Comparison of ENCODE assay signal across 8 mouse cellular contexts in the genomic region with DNA sequence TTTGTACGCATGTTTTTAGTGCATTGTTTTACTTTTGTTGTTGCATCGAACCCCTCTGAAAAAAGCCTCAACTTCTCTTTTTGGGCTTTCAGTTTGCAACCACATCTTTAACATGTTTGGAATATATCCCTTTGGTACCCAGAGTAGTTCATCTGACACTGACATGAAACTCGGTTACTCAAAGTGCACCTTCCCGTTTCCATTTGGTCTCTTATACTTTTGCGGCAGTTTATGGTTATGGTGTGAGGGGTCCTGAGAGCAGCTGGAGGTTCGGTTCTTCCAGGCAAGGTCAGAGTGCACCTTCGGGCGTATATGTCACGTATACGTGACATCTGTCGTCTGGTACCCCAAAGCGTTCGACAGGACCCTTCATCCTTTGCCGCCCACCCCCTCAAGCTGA. TPM values are rescaled to one million over a fixed set of nuclear protein-coding genes. Genes with fewer than 3 reads are reported as not detected.
DNase-seq lines count a peak whose midpoint lies in the region; ATAC-seq and TF ChIP-seq lines count a peak whose summit lies in the region.

No protein-coding gene starts in this region.

- no peak for ATAC-seq in embryonic facial prominence, embryonic 13.5 days (ENCODE audit: insufficient number of reproducible peaks, insufficient read depth, low FRiP score, low TSS enrichment, low read depth)
- no peak for ATAC-seq in intestine, embryonic 16.5 days
- no peak for ATAC-seq in neural tube, embryonic 12.5 days (ENCODE audit: low FRiP score, low read depth)

- H3K4me2 ChIP-seq in embryonic facial prominence, embryonic 13.5 days: peak overlapping the region; percentile 98
- H3K4me2 ChIP-seq in intestine, embryonic 16.5 days (ENCODE audit: low read depth, low read length): peak overlapping the region; percentile 87
- peak overlapping the region; percentile 96 for H3K4me2 ChIP-seq in neural tube, embryonic 12.5 days (replicated peaks)

- no peak for DNase-seq in left cerebral cortex, adult 2 months (ENCODE audit: extremely low spot score in 1 of 2, low spot score in 2 of 2)
- DNase-seq in left cerebral cortex, postnatal 10 days (ENCODE audit: extremely low spot score in 1 of 2, low spot score in 2 of 2): no peak
- DNase-seq in adrenal gland, postnatal 10 days: no peak
- no peak for DNase-seq in thymus, adult 18-20 months
- no peak for DNase-seq in natural killer cell, adult 2 months (ENCODE audit: low spot score in 2 of 2)

- intact Hi-C loops in left cerebral cortex, adult 2 months (cut with DNase I): no loop called here
- intact Hi-C loops in left cerebral cortex, postnatal 10 days (cut with DNase I): no loop called here

- peaks cover 84% of the 10 kb centered on the region for H3K27me3 ChIP-seq in embryonic facial prominence, embryonic 13.5 days
- H3K27me3 ChIP-seq in intestine, embryonic 16.5 days (replicated peaks; ENCODE audit: control insufficient read depth, insufficient read depth, low read length): peaks cover 39% of the 10 kb centered on the region
- peaks cover 66% of the 10 kb centered on the region for H3K27me3 ChIP-seq in neural tube, embryonic 12.5 days (replicated peaks)

- no peaks in the 10 kb centered on the region for H3K36me3 ChIP-seq in embryonic facial prominence, embryonic 13.5 days
- H3K36me3 ChIP-seq in intestine, embryonic 16.5 days (ENCODE audit: control insufficient read depth, insufficient read depth, low read length): no peaks in the 10 kb centered on the region
- H3K36me3 ChIP-seq in neural tube, embryonic 12.5 days: no peaks in the 10 kb centered on the region

- peak overlapping the region; percentile 67 for H3K4me3 ChIP-seq in left cerebral cortex, adult 2 months
- peak overlapping the region; percentile 62 for H3K4me3 ChIP-seq in embryonic facial prominence, embryonic 13.5 days
- peak overlapping the region; percentile 74 for H3K4me3 ChIP-seq in intestine, embryonic 16.5 days (ENCODE audit: low read length)
- H3K4me3 ChIP-seq in neural tube, embryonic 12.5 days: peak overlapping the region; percentile 70

- no peaks in the 10 kb centered on the region for H3K9me3 ChIP-seq in embryonic facial prominence, embryonic 13.5 days
- H3K9me3 ChIP-seq in intestine, embryonic 16.5 days (ENCODE audit: control insufficient read depth, low read length): no peaks in the 10 kb centered on the region
- H3K9me3 ChIP-seq in neural tube, embryonic 12.5 days: no peaks in the 10 kb centered on the region

- 15% methylated on average over 14 of the region's 14 CpGs for WGBS in embryonic facial prominence, embryonic 13.5 days
- WGBS in intestine, embryonic 16.5 days: 17% methylated on average over 14 of the region's 14 CpGs
- 19% methylated on average over 14 of the region's 14 CpGs for WGBS in neural tube, embryonic 12.5 days

- H3K9ac ChIP-seq in embryonic facial prominence, embryonic 13.5 days: peak overlapping the region; percentile 68
- H3K9ac ChIP-seq in intestine, embryonic 16.5 days (ENCODE audit: low read depth, low read length): peak overlapping the region; percentile 83; the same call in 1 of the 2 replicates
- peak overlapping the region; percentile 76 for H3K9ac ChIP-seq in neural tube, embryonic 12.5 days

- peak overlapping the region; percentile 86 for H3K27ac ChIP-seq in left cerebral cortex, adult 2 months
- no peak overlapping the region for H3K27ac ChIP-seq in embryonic facial prominence, embryonic 13.5 days
- peak overlapping the region; percentile 80; the same call in 1 of the 2 replicates for H3K27ac ChIP-seq in intestine, embryonic 16.5 days (ENCODE audit: low read length)
- H3K27ac ChIP-seq in neural tube, embryonic 12.5 days: no peak overlapping the region

- TF ChIP-seq CTCF in left cerebral cortex, adult 2 months (IDR thresholded peaks at IDR 0.05): no peak

- peaks cover 13% of the 10 kb centered on the region for H3K4me1 ChIP-seq in embryonic facial prominence, embryonic 13.5 days
- peaks cover 5% of the 10 kb centered on the region for H3K4me1 ChIP-seq in intestine, embryonic 16.5 days (ENCODE audit: control insufficient read depth, insufficient read depth, low read length)
- peaks cover 13% of the 10 kb centered on the region for H3K4me1 ChIP-seq in neural tube, embryonic 12.5 days

RNA-seq across cellular contexts. Expression of gene Tmem8, which starts 0.3 kb away (rescaled TPM):
- total RNA-seq in left cerebral cortex, adult 2 months (2021): 10 to 100 TPM; 14.3 to 14.7 TPM
- 1 to 10 TPM; 9.0 to 9.9 TPM for total RNA-seq in left cerebral cortex, postnatal 10 days (2021)
- polyA plus RNA-seq in embryonic facial prominence, embryonic 13.5 days (2015; fragmentation: Nextera tagmentation; extraction: Ambion mirVana): 1.4 and 1.7 TPM in 2 replicates
- polyA plus RNA-seq in intestine, embryonic 16.5 days (2015; fragmentation: Nextera tagmentation; extraction: Ambion mirVana): 12.1 and 15.1 TPM in 2 replicates
- polyA plus RNA-seq in neural tube, embryonic 12.5 days (2016; fragmentation: Nextera tagmentation; extraction: Ambion mirVana): 2.3 and 2.4 TPM in 2 replicates
- 1 to 10 TPM; 4.2 to 4.9 TPM for total RNA-seq in adrenal gland, postnatal 10 days (2021)

RNA-seq across cellular contexts. Expression of gene Mrpl28, which starts 10.5 kb away (rescaled TPM):
- 10 to 100 TPM; 67.8 to 68.0 TPM for total RNA-seq in left cerebral cortex, adult 2 months (2021)
- 10 to 100 TPM; 78.1 to 82.1 TPM for total RNA-seq in left cerebral cortex, postnatal 10 days (2021)
- polyA plus RNA-seq in embryonic facial prominence, embryonic 13.5 days (2015; fragmentation: Nextera tagmentation; extraction: Ambion mirVana): 180 and 209 TPM in 2 replicates
- 242 and 260 TPM in 2 replicates for polyA plus RNA-seq in intestine, embryonic 16.5 days (2015; fragmentation: Nextera tagmentation; extraction: Ambion mirVana)
- polyA plus RNA-seq in neural tube, embryonic 12.5 days (2016; fragmentation: Nextera tagmentation; extraction: Ambion mirVana): 190 and 200 TPM in 2 replicates
- total RNA-seq in adrenal gland, postnatal 10 days (2021): 100 to 1,000 TPM; 100 to 101 TPM

RNA-seq across cellular contexts. Expression of gene Nme4, which starts 17.3 kb away (rescaled TPM):
- total RNA-seq in left cerebral cortex, adult 2 months (2021): 1 to 10 TPM; 3.6 to 4.2 TPM
- 1 to 10 TPM; 3.0 to 3.9 TPM for total RNA-seq in left cerebral cortex, postnatal 10 days (2021)
- polyA plus RNA-seq in embryonic facial prominence, embryonic 13.5 days (2015; fragmentation: Nextera tagmentation; extraction: Ambion mirVana): 138 and 142 TPM in 2 replicates
- 92.1 and 97.1 TPM in 2 replicates for polyA plus RNA-seq in intestine, embryonic 16.5 days (2015; fragmentation: Nextera tagmentation; extraction: Ambion mirVana)
- polyA plus RNA-seq in neural tube, embryonic 12.5 days (2016; fragmentation: Nextera tagmentation; extraction: Ambion mirVana): 50.8 and 54.4 TPM in 2 replicates
- 1 to 10 TPM; 4.5 to 6.5 TPM for total RNA-seq in adrenal gland, postnatal 10 days (2021)

RNA-seq across cellular contexts. Expression of gene Decr2, which starts 22.6 kb away (rescaled TPM):
- 10 to 100 TPM; 28.5 to 31.5 TPM for total RNA-seq in left cerebral cortex, adult 2 months (2021)
- 10 to 100 TPM; 25.2 to 27.2 TPM for total RNA-seq in left cerebral cortex, postnatal 10 days (2021)
- 42.9 and 44.9 TPM in 2 replicates for polyA plus RNA-seq in embryonic facial prominence, embryonic 13.5 days (2015; fragmentation: Nextera tagmentation; extraction: Ambion mirVana)
- polyA plus RNA-seq in intestine, embryonic 16.5 days (2015; fragmentation: Nextera tagmentation; extraction: Ambion mirVana): 49.6 and 51.5 TPM in 2 replicates
- polyA plus RNA-seq in neural tube, embryonic 12.5 days (2016; fragmentation: Nextera tagmentation; extraction: Ambion mirVana): 28.6 and 30.1 TPM in 2 replicates
- 10 to 100 TPM; 50.4 to 63.7 TPM for total RNA-seq in adrenal gland, postnatal 10 days (2021)

RNA-seq across cellular contexts. Expression of gene Axin1, which starts 25.7 kb away (rescaled TPM):
- total RNA-seq in left cerebral cortex, adult 2 months (2021): 10 to 100 TPM; 25.9 to 29.7 TPM
- 10 to 100 TPM; 24.0 to 26.2 TPM for total RNA-seq in left cerebral cortex, postnatal 10 days (2021)
- polyA plus RNA-seq in embryonic facial prominence, embryonic 13.5 days (2015; fragmentation: Nextera tagmentation; extraction: Ambion mirVana): 9.9 and 10.5 TPM in 2 replicates
- polyA plus RNA-seq in intestine, embryonic 16.5 days (2015; fragmentation: Nextera tagmentation; extraction: Ambion mirVana): 5.9 and 6.6 TPM in 2 replicates
- polyA plus RNA-seq in neural tube, embryonic 12.5 days (2016; fragmentation: Nextera tagmentation; extraction: Ambion mirVana): 22.6 and 23.4 TPM in 2 replicates
- 10 to 100 TPM; 35.0 to 38.9 TPM for total RNA-seq in adrenal gland, postnatal 10 days (2021)

Comparison
In these comparisons a context has a peak if more than half of its experiments do, and no peak if none do; other contexts are left out.
1. H3K27ac ChIP-seq: peak in left cerebral cortex, adult 2 months (single experiment) and intestine, embryonic 16.5 days (single experiment); none in embryonic facial prominence, embryonic 13.5 days (single experiment) and neural tube, embryonic 12.5 days (single experiment).
2. Peak in every context shown above with its lines, with median percentiles within 50 percentile points of each other: H3K4me3 ChIP-seq, H3K4me2 ChIP-seq and H3K9ac ChIP-seq.